Mouse (Mus musculus): ENCODE results near the gene Nrf1. TPM values are rescaled to one million over a fixed set of nuclear protein-coding genes. Genes with fewer than 3 reads are reported as not detected.

Gene Nrf1
- polyA plus RNA-seq, 1 experiment from 2014 or later, result 32.9 TPM

DNA sequence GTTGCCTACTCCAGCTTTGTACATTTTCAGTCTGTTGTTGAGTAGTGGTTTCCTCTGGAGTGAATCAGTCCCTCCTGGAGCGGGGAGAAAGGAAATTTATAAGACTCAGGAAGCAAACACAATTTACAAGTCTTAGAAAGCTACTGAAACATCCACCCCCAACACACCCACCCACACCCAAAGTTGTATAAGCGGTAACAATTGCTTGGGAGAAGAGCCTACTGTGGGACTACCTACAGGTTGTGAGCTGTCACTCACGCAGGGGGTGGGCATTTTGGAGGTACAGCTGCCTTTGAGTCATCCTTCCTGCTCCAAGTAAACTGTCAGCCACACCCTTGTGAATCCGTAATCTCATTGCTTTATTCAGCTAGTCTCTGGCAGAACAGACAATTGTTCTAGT lies 19.4 kb upstream of the Nrf1 start:
- WGBS, result 81% methylated on average over 4 of the region's 4 CpGs
- H3K9ac ChIP-seq, result no peak overlapping the region
- no peaks in the 10 kb centered on the region for H3K36me3 ChIP-seq
- no peak overlapping the region for H3K4me3 ChIP-seq
- ATAC-seq (ENCODE audit: extremely low read depth, insufficient number of reproducible peaks, low FRiP score, low TSS enrichment), result no peak
- no peaks in the 10 kb centered on the region for H3K27me3 ChIP-seq (replicated peaks)
- peaks cover 5% of the 10 kb centered on the region for H3K4me1 ChIP-seq
- H3K4me2 ChIP-seq, result no peak overlapping the region
- no peak overlapping the region for H3K27ac ChIP-seq (replicated peaks)
- H3K9me3 ChIP-seq, result no peaks in the 10 kb centered on the region

DNA sequence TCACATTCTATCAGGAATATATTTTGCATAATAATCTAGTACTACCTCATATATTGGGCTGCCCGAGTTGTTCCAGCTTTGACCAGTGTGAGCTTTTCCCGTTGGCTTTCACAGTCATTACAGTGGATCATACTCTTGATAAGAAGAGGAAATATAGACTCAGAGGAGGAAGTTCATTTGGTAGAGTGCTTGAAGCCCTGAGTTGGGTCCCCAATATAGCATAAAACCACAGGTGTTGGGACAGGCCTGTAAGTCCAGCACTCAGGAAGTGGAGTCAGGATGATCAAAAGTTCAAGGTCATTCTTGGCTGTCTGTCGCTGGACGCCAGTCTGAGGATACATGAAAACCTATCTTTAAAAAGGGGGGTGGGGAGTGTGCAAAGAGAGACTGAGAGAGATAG lies 12.7 kb upstream of the Nrf1 start:
- Histone ChIP-seq H3K9ac (no peak overlapping the region), H3K36me3 (no peaks in the 10 kb centered on the region), H3K4me1 (no peaks in the 10 kb centered on the region), H3K9me3 (no peaks in the 10 kb centered on the region), H3K4me2 (no peak overlapping the region), H3K4me3 (no peak overlapping the region), H3K27ac (replicated peaks) (no peak overlapping the region), H3K27me3 (replicated peaks) (no peaks in the 10 kb centered on the region)
- no peak for ATAC-seq (ENCODE audit: extremely low read depth, insufficient number of reproducible peaks, low FRiP score, low TSS enrichment)
- 60% methylated on average over 4 of the region's 4 CpGs for WGBS

DNA sequence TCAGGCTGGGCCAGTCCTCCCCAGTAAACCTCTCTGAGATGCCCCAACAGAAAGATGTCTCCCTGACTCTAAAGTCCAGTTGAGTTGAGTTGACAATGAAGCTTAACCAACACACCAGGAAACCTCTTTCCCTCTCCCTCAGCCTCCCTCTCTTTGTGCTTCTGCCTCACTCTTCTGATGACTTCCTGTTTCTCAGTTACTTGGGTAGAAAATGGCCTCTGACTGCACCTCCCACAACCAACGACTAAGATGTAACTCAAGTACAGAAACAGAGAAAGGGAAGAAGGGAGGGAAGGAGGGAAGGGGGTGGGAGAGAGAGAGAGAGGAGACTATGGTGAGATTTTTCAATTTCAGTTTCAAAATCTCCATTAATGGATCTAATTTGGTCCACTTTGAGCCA lies 6.3 kb upstream of the Nrf1 start:
- no peak overlapping the region for H3K4me2 ChIP-seq
- ATAC-seq (ENCODE audit: extremely low read depth, insufficient number of reproducible peaks, low FRiP score, low TSS enrichment), result no peak
- H3K27ac ChIP-seq (replicated peaks), result no peak overlapping the region
- H3K9ac ChIP-seq, result no peak overlapping the region
- 0 out of 2 replicates have a peak, but pooled peaks cover 4% of the 10 kb centered on the region for H3K9me3 ChIP-seq
- WGBS, result 38% methylated on average over 1 of the region's 1 CpGs
- H3K4me3 ChIP-seq, result no peak overlapping the region
- H3K36me3 ChIP-seq, result no peaks in the 10 kb centered on the region
- H3K27me3 ChIP-seq (replicated peaks), result no peaks in the 10 kb centered on the region
- H3K4me1 ChIP-seq, result peaks cover 4% of the 10 kb centered on the region; the same call in 1 of the 2 replicates

DNA sequence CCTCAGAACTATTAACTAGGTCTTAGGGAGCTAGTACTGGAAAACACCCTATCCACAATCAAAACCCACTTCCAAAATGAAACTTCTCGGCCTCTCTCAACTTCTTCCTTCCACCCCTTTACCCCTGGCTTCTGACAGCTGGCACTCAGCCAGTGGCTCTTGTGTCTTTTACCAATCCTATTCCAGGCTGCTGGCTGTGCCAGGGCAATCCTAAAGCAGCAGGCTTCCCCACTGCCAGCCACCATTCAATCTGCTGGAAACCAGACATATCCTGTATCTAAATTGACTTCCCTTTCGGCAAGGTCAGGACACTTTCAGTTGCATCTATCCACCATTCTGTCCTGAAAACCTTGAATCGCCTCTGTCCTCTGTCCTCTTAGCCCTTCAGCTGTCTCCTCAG lies 5.3 kb upstream of the Nrf1 start:
- Histone ChIP-seq H3K4me2 (no peak overlapping the region), H3K27ac (replicated peaks) (no peak overlapping the region), H3K9ac (no peak overlapping the region), H3K4me3 (no peak overlapping the region), H3K4me1 (peaks cover 11% of the 10 kb centered on the region), H3K9me3 (0 out of 2 replicates have a peak, but pooled peaks cover 4% of the 10 kb centered on the region), H3K36me3 (no peaks in the 10 kb centered on the region), H3K27me3 (replicated peaks) (no peaks in the 10 kb centered on the region)
- no peak for ATAC-seq (ENCODE audit: extremely low read depth, insufficient number of reproducible peaks, low FRiP score, low TSS enrichment)
- WGBS, result 57% methylated on average over 3 of the region's 3 CpGs

DNA sequence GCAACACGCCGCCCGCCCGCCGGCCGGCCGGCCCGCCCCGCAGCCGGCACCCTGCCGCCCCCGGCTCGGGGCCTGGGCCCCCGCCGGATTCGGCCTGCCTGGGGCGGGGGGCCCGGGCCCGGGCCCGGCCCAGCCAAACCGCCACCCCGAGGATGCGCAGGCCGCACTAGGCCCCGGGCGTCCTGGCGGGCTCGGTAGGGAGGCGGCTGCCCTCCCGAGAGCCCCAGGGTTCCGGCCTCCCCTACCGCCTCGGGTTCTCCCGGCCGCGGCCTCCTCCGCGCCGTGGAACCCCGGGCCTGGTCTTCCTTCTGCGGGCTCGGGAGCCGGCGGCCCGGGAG lies 344 bp downstream of the Nrf1 start:
- H3K27me3 ChIP-seq (replicated peaks), result no peaks in the 10 kb centered on the region
- H3K27ac ChIP-seq (replicated peaks), result peak overlapping the region; percentile 100
- H3K4me2 ChIP-seq, result peak overlapping the region; percentile 82
- H3K36me3 ChIP-seq, result peaks cover 7% of the 10 kb centered on the region
- H3K9me3 ChIP-seq, result 0 out of 2 replicates have a peak, but pooled peaks cover 4% of the 10 kb centered on the region
- H3K9ac ChIP-seq, result peak overlapping the region; percentile 97
- H3K4me3 ChIP-seq, result peak overlapping the region; percentile 86
- H3K4me1 ChIP-seq, result peaks cover 32% of the 10 kb centered on the region
- WGBS, result under 1% methylated on average over 37 of the region's 45 CpGs
- peak; percentile 79; the same call in 1 of the 2 replicates for ATAC-seq (ENCODE audit: extremely low read depth, insufficient number of reproducible peaks, low FRiP score, low TSS enrichment)

DNA sequence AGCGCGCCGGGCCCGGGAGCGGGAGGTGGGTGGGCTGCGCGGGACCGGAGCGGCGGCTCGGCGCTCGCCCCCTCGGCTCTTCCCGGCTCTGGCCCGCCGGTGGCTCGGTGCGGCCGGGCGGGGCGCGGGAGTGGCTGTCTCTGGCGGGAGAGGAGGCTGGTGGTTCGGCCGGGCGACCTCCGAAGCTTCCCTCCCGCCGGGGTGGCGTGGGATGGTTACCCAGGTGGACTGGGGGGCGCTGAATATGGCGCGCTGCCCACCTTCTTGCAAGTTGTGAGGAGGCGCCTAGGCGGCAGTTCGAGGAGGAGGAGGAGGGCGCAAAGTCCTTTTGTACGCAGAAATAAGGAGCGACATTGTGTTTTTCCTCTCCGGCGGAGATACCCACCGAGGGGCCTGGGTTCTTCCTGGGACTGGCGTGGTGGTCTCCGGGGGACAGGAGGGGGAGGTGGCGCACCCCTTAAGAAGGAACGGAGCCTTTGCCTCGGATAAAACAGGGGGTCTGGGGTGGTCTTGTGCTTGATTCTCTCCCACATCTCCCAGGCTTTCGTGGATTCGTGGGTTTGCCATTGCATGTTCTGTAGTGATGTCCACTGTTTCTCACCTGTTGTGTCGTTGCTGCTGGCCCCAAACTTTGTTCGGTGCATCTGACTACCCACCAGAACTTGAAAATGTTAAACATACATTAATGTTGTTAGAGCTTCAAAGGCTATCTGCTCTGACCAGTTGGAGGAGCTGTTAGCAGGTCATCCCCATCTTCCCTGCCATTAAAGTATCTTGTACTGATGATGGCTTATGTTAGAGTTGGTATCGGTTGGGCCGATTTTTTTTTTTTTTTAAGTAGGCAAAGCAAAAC lies 939 bp downstream of the Nrf1 start:
- Histone ChIP-seq H3K36me3 (peaks cover 10% of the 10 kb centered on the region), H3K9me3 (0 out of 2 replicates have a peak, but pooled peaks cover 4% of the 10 kb centered on the region), H3K4me1 (peaks cover 36% of the 10 kb centered on the region), H3K27ac (replicated peaks) (peak overlapping the region; percentile 100), H3K4me3 (peak overlapping the region; percentile 86), H3K27me3 (replicated peaks) (no peaks in the 10 kb centered on the region), H3K9ac (peak overlapping the region; percentile 97), H3K4me2 (peak overlapping the region; percentile 82)
- peak; percentile 44 for ATAC-seq (ENCODE audit: extremely low read depth, insufficient number of reproducible peaks, low FRiP score, low TSS enrichment)
- under 1% methylated on average over 54 of the region's 54 CpGs for WGBS

DNA sequence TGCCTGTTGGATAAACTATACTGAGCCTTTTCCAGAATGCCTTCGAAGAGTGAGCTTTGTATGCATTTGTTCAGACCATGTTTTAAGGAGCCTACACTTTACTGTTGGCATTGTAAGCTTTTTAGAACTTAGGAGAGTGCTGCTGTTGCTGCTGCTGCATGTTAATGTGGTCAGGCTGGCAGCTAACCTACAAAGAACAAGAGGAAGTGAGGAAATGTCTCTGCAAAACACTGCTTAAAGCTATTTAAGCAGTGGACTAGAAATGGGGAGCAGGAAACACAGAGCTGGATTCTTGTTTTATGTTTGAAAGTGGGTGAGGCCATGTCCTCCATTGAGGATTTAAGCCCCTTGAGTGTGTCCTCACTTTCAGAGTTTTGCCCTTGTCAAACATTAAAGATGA lies 5.3 kb downstream of the Nrf1 start:
- Histone ChIP-seq H3K27ac (replicated peaks) (no peak overlapping the region), H3K9me3 (no peaks in the 10 kb centered on the region), H3K4me1 (peaks cover 29% of the 10 kb centered on the region), H3K4me2 (no peak overlapping the region), H3K4me3 (no peak overlapping the region), H3K36me3 (peaks cover 10% of the 10 kb centered on the region), H3K27me3 (replicated peaks) (no peaks in the 10 kb centered on the region), H3K9ac (0 out of 2 replicates have a peak overlapping the region, but pooled peaks have one; percentile 19)
- no peak for ATAC-seq (ENCODE audit: extremely low read depth, insufficient number of reproducible peaks, low FRiP score, low TSS enrichment)
- 89% methylated on average over 1 of the region's 1 CpGs for WGBS

DNA sequence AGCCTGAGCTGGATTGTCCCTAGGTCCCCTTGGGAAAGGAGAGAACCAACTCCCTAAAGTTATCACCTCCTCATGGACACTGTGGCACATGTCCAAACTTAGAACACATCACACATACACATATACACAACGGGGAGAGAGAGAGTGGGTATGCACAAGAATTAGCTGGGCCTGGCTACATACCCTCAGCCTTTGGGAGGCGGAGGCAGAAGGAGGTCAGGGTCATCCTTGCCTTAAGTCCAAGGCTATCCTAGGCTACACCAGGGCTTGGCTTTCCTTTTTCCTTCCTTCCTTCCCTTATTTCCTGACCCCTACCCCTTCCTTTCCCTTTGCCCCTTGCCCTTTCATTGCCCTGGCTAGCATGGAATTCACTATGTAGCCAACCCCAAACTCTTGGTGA lies 14.8 kb downstream of the Nrf1 start:
- H3K4me1 ChIP-seq, result peaks cover 2% of the 10 kb centered on the region; the same call in 1 of the 2 replicates
- H3K27me3 ChIP-seq (replicated peaks), result no peaks in the 10 kb centered on the region
- 86% methylated on average over 2 of the region's 2 CpGs for WGBS
- no peak overlapping the region for H3K4me3 ChIP-seq
- H3K9ac ChIP-seq, result no peak overlapping the region
- H3K36me3 ChIP-seq, result no peaks in the 10 kb centered on the region
- no peak overlapping the region for H3K4me2 ChIP-seq
- no peak for ATAC-seq (ENCODE audit: extremely low read depth, insufficient number of reproducible peaks, low FRiP score, low TSS enrichment)
- H3K9me3 ChIP-seq, result no peaks in the 10 kb centered on the region
- H3K27ac ChIP-seq (replicated peaks), result no peak overlapping the region

DNA sequence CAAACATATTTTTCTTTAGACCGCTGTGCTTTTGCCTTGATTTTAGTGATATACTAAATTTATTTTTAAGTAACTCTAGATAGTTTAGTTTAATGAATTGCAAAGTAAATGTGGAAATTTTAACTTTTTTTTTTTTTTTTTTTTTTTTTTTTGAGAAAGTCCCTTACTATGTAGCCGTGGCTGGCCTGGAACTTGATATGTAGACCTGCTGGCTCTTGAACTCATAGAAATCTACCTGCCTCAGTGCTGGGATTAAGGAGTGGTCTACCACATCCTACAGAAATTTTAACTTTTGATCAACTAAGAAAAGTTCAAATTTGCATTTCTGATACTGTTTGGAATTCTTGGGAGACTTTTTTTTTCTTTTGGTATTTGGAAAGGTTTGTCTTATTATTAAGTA lies 17.6 kb downstream of the Nrf1 start:
- H3K27me3 ChIP-seq (replicated peaks), result no peaks in the 10 kb centered on the region
- ATAC-seq (ENCODE audit: extremely low read depth, insufficient number of reproducible peaks, low FRiP score, low TSS enrichment), result no peak
- H3K4me2 ChIP-seq, result no peak overlapping the region
- no peak overlapping the region for H3K27ac ChIP-seq (replicated peaks)
- H3K4me3 ChIP-seq, result no peak overlapping the region
- no peaks in the 10 kb centered on the region for H3K36me3 ChIP-seq
- H3K9me3 ChIP-seq, result no peaks in the 10 kb centered on the region
- 82% methylated on average over 2 of the region's 2 CpGs for WGBS
- H3K4me1 ChIP-seq, result peaks cover 4% of the 10 kb centered on the region; the same call in 1 of the 2 replicates
- H3K9ac ChIP-seq, result no peak overlapping the region

DNA sequence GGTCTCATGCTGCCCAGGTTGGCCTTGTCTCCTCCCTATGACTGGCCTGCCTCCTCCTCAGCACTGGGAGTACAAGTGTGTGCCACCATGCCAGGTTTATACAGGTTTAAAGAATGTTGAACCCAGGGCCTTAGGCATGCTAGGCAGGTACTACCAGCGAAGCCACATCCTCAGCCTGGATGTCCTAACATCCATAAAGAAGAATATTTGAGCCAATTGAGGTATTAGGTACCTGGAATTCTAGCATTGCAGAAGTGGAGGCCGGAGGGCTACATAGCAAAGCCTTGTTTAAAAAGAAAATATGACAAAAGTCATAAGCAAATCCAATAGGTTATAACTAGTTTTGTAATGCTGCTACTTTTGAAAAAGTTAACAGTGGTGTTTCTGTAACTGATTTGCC lies 19.0 kb downstream of the Nrf1 start:
- Histone ChIP-seq H3K27me3 (replicated peaks) (no peaks in the 10 kb centered on the region), H3K36me3 (no peaks in the 10 kb centered on the region), H3K4me1 (peaks cover 4% of the 10 kb centered on the region; the same call in 1 of the 2 replicates), H3K27ac (replicated peaks) (no peak overlapping the region), H3K9ac (no peak overlapping the region), H3K4me3 (no peak overlapping the region), H3K9me3 (no peaks in the 10 kb centered on the region), H3K4me2 (no peak overlapping the region)
- ATAC-seq (ENCODE audit: extremely low read depth, insufficient number of reproducible peaks, low FRiP score, low TSS enrichment), result no peak
- 93% methylated on average over 2 of the region's 2 CpGs for WGBS

DNA sequence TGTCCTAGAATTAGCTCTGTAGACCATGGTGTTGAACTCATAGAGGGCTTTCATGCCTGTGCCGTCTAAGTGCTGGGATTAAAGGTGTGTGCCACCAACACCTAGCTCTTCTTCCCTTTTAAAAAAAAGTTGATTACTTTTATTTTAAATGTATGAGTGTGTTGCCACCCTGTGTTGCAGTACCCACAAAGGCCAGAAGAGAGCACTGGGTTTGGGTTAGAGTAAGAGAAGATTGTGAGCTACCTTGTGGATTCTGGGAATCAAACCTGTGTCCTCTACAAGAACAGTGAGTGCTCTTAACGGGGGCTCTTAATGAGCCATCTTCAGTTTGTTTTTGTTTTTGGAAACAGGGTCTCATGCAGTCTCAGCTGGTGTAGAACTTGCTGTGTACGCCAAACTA lies 24.7 kb downstream of the Nrf1 start:
- Histone ChIP-seq H3K4me1 (peaks cover 21% of the 10 kb centered on the region), H3K4me3 (no peak overlapping the region), H3K36me3 (no peaks in the 10 kb centered on the region), H3K9me3 (no peaks in the 10 kb centered on the region), H3K9ac (no peak overlapping the region), H3K27me3 (replicated peaks) (no peaks in the 10 kb centered on the region), H3K27ac (replicated peaks) (no peak overlapping the region), H3K4me2 (no peak overlapping the region)
- ATAC-seq (ENCODE audit: extremely low read depth, insufficient number of reproducible peaks, low FRiP score, low TSS enrichment), result no peak
- 91% methylated on average over 3 of the region's 3 CpGs for WGBS
